Mouse (Mus musculus) CD4-positive helper T cell, adult 2 months (primary cell): ENCODE measurements around the gene 1700092M07Rik.
"Not testable (repeated sequence)": the region's sequence is repeated elsewhere in the genome, so short reads cannot be mapped to it uniquely, and the experiment has no call there.

ENCODE experiments used
- DNase-seq: peaks from one replicate; pipeline ENCODE4 v3.0.0-alpha.2; 2012; ENCODE audit warnings: low read depth, missing footprints, low spot score

The 1700092M07Rik gene

DNA sequence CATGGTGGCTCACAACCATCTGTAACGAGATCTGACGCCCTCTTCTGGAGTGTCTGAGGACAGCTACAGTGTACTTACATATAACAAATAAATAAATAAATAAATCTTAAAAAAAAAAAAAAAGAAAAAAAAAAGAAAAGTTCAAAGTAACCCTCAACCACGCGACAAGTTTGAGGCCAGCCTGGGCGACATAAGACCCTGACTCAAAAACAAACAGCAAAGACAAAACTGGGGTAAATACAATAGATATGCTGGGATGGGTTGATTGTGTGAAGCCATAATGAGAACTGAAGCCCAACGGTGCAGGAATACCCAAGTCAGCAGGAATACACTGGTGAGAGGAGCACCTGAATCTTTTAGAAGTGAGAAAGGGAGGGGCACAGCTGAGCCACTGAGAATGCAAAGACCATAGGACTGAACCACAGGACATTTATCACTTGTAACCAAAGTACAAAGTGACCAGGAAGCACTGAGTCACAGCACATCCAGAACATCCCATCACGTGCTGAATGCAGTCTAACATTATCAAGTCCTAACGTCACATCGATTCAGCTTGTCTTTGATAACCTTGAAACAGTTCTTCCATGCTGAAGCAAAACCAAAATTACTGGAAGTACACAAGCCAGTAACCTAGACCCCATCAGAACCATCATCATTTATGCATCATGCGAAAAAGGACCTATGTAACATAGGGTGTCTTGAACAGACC is 23.6 kb upstream of the 1700092M07Rik start:
- DNase-seq, result no peak

DNA sequence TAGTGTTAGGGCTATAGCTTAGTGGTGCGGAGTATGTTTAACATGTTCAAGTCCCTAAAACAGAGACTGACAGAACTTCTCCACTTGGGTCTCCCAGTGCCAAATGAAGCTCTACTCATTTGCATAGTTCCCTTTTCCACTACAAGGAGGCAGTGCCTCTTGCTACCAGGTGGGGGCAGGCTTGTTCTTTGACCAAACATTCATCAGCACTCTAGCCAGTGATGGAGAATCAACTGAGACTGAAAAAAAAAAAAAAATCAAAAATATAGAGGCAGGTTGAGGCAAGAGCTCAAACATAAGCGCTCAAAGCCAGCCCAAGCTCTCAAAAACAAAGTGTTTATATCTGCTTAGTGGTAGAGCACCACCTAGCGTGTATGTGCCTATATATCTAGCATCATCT is 22.2 kb upstream of the 1700092M07Rik start:
- peak; percentile 84 for DNase-seq

DNA sequence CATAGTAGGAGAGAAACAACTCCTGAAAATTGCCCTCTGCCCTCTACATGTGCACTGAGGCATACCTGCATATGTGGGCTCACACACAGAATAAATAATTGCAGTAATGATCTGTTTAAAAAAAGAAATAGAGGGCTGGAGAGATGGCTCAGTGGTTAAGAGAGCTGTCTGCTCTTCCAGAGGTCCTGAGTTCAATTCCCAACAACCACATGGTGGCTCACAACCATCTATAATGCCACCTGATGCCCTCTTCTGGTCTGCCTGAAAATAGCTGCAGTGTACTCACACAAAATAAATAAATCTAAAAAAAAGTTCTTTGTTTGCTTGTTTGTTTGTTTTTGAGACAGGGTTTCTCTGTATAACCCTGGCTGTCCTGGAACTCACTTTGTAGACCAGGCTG is 21.5 kb upstream of the 1700092M07Rik start:
- peak; percentile 41 for DNase-seq

DNA sequence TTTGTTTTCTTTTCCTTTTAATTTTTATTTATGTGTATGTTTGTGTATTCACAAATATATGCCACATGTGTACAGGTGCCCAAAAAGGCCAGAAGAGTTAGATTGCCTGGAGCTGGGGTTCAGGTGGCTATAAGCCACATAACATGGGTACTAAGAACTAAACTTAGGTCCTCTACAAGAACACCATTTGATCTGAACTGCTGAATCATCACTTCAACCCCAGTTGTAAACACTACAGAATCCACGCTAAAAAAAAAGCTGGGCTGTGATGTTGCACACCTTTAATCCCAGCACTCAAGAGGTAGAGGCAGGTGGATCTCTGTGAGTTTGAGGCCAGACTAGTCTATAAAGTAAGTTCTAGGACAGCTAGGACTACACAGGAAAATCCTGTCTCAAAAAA is 19.1 kb upstream of the 1700092M07Rik start:
- no peak for DNase-seq

DNA sequence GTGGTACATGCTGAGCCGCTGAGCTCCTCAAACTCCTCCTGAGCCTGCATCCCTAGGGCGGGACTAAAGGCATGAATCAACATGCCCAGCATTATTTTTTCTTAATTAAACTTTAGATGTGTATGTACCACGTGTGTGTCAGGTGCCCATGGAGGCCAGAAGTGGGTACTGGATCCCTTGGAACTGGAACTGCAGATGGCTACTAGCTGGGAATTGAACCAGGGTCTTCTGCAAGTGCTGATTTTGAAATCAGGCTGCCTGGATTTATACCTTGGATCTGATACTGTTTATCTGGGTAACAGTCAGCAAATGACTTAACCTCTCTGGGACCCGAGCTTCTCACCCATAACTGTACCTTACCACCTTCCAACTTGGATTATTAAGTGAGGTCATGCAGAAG is 18.5 kb upstream of the 1700092M07Rik start:
- DNase-seq, result no peak

DNA sequence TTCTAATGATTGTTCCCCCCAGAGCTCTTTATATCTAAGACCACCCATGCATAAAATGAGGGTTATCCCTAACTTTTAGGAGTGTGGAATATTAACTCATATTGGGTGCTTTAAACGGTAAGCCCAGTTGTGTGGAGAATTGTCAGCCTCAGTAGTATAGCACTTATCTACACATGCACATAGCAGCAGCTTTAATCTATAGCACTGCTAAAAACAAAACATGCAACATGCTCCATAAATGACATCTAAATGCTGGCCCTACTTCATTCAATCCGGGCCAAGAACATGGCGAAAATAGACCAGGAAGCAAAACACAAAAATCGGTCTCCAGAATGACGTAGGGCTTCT is 18.0 kb upstream of the 1700092M07Rik start:
- DNase-seq, result no peak

DNA sequence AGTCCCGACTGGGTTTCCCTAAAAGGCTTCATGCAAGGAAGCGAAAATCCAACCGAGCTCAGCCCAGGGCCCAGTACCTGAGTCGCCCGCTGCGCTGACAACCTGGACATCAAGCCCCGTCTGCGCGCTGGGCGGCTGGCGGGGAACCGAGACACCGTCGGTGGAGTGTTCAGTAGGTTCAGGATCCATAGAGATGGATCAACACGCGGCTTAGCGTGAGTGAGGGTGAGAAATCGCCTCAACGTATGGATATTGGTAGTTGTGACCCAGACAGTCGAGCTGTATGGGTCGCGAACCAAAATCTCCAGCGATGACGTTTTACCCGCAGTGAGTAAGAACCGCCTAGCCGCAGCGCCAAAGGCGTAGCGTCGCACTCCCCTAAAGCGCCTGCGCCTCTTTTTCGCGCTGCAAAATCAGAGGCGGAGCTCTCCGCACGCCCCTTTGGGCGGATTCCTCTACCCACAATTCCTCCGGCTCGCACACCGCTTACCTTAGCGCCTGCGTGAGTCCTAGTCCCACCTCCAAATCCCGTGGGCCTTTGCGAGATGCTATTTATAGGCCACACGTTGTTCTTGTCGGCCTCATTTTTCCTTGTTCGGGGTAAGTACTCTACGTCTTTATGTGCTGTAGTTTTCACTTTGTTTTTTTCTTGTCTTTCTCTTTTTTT is 17.5 kb upstream of the 1700092M07Rik start, which contains the start of gene Slc3a2:
Slc3a2 (minus strand) TSS at position 463 of the 667 bp plus-strand sequence.
- DNase-seq, result peak; percentile 99

DNA sequence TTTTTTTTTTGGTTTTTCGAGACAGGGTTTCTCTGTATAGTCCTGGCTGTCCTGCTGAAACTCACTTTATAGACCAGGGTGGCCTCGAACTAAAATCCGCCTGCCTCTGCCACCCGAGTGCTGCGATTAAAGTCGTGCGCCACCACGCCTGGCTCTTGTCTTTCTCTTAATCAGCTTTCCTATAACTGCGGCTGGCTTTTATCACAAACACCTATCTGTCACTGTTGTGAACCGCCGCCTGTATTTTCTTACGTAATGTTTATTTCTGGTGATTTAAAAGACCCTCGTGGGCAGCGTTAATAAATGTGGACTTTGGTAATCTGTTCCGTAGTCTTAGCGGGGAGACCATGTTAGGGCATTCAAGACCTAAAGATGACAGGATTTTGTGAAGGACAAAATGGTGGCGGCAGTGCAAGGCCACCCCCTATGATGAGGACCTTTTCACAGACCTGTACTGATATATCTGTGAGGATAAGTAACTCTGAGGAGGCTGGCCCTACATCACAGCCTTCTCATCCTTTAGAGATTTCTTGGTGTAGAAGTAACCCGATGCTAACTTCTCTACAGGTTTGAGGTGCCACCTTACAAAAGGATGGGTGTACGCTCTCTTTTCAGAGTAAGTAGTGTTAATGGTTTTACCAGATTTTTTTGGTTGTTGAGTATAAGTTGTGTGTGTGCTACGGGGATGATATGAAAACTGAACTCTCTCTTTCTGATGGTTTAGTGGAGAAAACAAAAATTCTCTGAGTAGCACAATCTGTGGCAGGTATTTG is 16.8 kb upstream of the 1700092M07Rik start:
- peak; percentile 60 for DNase-seq

DNA sequence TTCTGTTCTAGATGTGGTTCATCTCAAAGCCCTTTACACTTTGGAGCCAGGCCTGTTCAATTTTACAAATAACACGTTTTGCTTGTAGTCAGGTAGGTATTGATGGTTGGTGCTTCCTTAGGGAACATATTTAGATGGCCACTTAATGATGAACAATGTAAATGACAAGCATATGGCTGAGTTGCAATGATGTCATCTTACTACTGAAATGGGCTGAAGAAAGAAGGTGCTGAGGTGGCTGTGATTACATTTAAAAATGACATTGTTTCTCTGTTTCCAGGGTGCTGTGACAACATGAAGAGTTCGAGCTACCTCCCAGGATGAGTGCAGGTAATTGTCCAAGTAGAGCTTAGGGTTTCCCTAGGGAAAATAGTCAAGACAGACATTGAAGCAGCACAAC is 16.1 kb upstream of the 1700092M07Rik start:
- no peak for DNase-seq

DNA sequence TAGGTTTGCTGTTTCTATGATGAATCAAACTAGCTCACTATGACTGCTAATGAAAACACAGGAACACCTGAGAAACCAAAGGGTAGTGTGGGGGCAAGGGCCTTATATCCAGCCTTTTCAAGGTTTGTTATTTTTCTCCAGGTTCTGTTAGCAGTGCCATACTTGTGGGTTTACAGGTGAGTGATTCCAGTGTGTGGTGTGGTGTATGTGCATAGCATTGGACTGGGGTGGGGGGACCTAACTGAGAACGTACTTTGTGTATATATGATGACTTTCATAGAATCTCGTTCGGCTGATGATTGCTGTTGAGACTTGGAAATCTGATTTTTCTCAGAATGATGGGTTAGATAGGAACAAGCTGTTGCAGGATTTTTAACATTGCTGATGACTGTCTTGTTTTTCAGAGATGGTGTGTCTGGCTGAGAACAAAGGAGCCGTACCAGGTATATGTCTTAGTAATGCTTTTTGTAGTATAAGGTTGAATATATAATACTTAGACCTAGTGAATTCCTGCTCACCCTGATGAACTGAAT is 15.4 kb upstream of the 1700092M07Rik start:
- DNase-seq, result no peak

DNA sequence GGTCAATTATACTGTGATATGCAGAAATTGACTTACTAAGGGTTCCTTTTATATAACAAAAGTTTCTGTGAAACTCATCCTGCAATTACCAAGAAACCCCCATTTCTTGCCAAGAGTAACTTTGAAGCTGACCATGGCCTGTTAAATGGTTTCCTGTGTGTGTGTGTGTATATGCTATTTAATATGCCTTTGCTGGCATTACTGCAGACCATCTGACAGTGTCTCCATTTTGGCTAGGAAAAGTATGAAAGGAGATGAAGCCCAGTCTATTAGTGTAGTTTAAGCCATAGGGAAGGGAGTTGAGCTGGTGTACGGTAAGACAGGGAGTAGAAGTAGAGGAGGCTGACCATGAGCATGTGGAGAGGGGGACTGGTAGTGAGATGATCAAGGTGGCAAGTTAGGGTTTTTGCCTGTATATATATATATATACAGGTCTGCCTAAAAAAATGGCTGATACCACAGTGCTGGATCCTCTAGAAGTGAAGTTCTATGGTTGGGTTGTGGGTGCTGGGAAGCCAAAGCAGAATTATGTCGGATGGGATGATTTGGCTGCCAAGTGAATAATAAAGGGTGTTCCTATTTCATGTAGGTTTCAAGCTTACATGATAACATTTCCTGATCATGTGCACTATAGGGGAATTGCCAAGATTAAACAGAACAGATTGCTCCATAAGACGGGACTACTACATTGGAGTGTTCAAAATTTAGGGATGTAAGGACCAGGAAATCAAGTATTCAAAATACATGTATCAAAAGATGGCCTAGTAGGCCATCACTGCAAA is 13.7 kb upstream of the 1700092M07Rik start:
- no peak for DNase-seq

DNA sequence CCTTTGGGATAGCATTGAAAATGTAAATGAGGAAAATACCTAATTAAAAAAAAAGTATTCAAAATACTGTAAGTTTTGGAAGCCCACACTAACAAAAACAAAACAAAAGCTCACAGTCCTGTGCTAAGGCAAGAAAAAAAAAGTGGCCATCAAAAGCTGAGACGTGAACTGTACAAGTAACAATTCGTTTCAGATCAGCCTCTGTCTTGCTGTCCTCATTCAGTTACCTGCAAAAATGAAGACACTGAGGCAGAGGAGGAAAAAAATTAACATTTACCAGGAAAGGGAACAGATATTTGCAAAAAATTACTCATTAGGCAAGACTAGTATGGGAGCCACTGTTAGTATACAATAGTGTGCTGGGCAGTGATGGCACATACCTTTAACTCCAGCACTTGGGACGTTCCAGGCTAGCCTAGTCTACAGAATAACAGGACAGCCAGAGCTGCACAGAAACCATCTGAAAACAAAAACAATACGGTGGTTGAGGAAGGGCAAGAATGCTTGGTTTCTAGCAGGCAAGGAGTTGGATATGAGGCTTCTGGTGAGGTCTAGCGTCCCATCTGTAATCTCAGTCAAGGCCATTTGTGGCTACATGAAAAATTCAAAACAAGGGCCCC is 12.9 kb upstream of the 1700092M07Rik start:
- no peak for DNase-seq

DNA sequence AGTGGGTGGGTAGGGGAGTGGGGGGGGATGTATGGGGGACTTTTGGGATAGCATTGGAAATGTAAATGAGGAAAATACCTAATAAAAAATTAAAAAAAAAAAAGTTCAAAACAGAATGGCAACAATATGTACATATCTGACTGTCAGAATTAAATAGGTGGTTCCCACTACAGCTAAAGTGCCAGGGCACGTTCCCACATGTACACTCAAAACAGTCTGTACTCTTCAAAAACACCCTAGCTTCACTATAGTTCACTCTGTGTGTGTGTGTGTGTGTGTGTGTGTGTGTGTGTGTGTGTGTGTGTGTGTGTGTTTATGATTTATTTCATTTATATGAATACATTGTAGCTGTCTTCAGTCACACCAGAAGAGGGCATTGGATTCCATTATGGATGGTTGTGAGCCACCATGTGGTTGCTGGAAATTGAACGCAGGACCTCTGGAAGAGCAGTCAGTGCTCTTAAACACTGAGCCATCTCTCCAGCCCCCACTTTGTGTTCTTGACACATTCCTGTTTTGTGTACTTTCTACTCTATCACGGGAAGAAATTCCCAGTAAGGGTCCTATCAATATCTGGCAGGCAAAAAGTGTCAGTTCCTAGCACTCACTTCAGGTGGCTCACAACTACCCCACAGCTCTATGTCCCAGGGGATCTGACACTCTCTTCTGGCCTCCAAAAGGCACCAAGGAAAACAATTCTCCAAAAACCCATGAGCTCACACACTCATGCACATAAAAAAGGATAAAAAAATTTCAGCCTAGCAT is 12.0 kb upstream of the 1700092M07Rik start:
- not testable (repeated sequence) for DNase-seq

DNA sequence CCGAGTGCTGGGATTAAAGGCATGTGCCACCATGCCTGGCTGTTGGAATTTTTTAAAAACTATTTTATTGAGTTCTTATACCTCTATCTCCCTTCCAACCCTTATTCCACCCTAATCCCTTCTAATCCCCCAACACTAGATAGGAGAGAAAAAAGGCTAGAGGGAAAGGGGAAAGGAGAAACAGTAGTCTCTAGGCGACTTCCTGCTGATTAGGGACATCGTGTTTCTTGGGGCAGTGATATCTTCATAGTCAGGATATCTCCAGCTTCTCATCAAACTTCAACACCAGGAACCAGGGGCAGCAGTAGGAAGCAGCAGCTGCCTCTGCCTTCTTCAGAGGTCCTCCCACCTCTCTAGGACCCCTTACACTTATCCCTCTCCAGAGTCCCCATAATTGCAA is 6.2 kb upstream of the 1700092M07Rik start:
- no peak for DNase-seq

DNA sequence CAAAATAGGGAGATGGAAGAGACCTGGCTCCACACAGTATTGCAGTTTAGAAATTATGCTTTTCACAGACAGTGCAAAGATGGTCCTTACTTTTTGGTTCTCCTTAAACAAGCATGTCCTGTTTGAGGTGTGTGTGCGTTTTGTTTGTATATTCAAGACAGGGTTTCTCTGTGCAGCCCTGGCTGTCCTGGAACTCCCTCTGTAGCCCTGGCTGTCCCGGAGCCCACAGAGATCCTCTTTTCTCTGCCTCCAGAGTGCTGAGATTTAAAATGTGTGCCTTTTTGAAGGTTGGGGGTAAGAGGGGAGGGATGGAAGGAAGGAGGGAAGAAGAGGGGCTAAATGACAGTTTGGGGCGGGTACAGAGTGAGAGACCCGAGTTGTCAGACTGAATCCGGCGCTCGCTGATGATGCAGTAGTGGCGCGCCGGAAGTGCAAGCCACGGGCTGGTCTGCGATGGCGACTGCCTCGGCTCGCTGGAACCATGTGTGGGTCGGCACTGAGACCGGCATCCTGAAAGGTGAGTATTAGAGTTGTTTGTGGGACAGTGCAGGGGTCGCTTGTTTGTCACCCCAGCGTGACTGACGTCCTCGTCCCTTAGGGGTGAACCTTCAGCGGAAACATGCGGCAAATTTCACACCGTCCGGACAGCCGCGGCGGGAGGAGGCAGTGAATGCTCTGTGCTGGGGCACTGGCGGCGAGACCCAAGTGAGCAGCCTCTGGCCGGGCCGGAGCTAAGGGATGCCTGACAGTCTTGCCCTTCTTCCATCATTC is 4.9 kb upstream of the 1700092M07Rik start, which contains the start of gene Wdr74:
Wdr74 (plus strand) TSS at position 439 of the 771 bp plus-strand sequence.
- DNase-seq, result peak; percentile 94

DNA sequence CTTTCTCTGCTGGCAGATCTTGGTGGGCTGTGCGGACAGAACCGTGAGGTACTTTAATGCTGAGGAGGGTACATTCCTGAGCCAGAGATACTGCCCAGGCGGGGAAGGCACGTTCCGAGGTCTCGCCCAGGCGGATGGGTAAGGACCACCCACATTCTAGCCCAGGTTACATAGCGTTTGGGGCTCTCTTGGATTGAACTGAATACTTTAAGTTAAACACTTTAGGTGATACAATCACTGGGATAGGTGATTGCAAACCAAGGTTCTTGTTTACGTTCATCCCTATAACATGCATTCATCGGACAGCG is 4.4 kb upstream of the 1700092M07Rik start:
- DNase-seq, result no peak

DNA sequence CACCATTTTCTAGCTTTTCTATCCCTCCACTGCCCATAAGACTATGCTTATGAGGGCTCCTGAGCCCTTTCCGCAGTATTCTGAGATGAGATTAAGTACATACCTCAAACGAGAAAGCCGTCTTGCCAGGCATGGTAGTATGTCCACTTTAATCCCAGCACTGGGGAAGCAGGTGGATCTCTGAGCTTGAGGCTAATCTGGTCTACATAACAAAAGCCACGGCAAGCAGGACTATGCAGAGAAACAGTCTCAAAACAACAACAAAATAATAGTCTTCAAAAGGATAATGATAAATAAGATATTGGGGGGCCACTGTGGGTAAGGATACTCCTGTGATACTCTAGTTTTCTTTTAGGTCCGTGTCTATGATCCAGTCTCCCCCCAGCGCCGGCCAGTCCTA is 1.6 kb upstream of the 1700092M07Rik start:
- no peak for DNase-seq

DNA sequence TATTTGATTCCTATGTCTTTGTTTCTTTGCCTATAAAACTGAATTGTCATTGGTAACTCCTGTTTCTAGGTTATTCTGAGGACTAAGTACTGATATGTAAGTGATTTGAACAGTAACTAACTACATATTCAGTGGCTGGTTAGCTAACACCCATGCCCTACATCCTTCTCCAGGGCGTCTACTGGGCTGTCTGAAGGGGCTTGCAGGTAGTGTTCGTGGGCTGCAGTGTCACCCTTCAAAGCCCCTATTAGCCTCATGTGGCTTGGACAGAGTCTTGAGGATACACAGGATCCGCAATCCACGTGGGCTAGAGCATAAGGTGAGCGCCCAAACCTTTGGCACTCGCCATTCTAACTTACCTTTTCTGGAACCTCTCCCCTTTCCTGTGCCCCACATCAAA is 872 bp upstream of the 1700092M07Rik start:
- DNase-seq, result no peak

DNA sequence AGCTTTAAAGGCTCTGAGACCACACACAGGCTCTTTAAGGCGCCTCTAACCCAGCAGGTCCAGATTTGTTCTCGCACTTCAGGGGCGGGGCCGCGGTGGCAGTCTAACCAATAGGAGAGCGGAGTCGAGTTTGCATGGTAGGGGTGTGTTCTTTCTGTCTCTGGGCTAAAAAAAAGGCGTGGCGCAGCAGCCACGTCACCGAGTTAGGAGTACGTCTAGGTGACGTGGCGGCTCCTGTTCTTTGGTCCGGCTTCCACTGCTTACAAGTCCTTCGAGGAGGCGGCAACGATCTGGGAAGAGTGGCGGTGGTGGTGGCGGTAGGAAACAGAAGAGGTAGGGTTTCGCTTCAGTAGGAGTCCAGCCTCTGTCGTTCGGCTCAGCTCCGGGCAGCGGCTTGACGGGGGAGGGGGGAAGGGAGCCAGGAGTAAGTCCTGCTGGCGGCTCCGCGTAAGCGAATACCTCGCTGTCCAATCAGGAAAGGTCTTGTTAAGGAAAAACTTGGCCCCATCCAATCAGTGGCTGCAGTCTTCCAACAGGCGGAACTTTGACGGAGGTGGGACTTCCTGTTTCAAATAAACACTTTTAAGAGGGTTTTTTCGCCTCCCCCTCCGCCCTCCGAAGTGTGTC is 838 bp downstream of the 1700092M07Rik start, which contains the start of gene Stx5a:
Stx5a (plus strand) TSS at position 171 of the 627 bp plus-strand sequence.
- peak; percentile 99 for DNase-seq
